Mouse (Mus musculus) heart, embryonic 14.5 days (tissue): ENCODE measurements at regions not wholly inside any gene's neighbourhood (a gene's known extent, or its start where the extent isn't known, plus 50 kb on each side); places are given as distances from the start of the nearest gene placed in this dataset.

ENCODE experiments used
- ATAC-seq: fragments of 200-750 bp; cut with Nextera tagmentation; 2 replicates; pipeline ENCODE4 v1.8.0; 2017; ENCODE audit warnings: low read depth, moderate TSS enrichment; ENCODE audit not compliant: insufficient number of reproducible peaks, insufficient read depth, low FRiP score
- H3K27ac ChIP-seq, 2 experiments: fragments of 200-500 bp in 1 of 2; fragments of 300-500 bp in 1 of 2; sonication (generic) in 1 of 2; replicated peaks in 1 of 2; 2 replicates each; pipeline ENCODE4 v1.5.1; 2012 to 2014; ENCODE audit warnings: low read depth in 2 of 2, low read length in 2 of 2, control low read depth in 1 of 2, mild to moderate bottlenecking in 1 of 2, mixed read lengths in 1 of 2; ENCODE audit not compliant: control insufficient read depth in 1 of 2, insufficient read depth in 1 of 2
- H3K27me3 ChIP-seq: fragments of 300-500 bp; sonication (generic); 2 replicates; pipeline ENCODE4 v1.6.1; 2014; ENCODE audit warnings: mild to moderate bottlenecking, low read length, control low read depth; ENCODE audit not compliant: control insufficient read depth, insufficient read depth
- H3K36me3 ChIP-seq: fragments of 300-500 bp; sonication (generic); 2 replicates; pipeline ENCODE4 v1.6.1; 2014; ENCODE audit warnings: mild to moderate bottlenecking, control low read depth, low read length, mixed read lengths; ENCODE audit not compliant: control insufficient read depth, insufficient read depth
- H3K4me1 ChIP-seq, 2 experiments: fragments of 200-500 bp in 1 of 2; fragments of 300-500 bp in 1 of 2; sonication (generic) in 1 of 2; 2 replicates each; pipeline ENCODE4 v1.6.1; 2012 to 2014; ENCODE audit warnings: low read length in 2 of 2, control low read depth in 1 of 2, mixed read lengths in 1 of 2; ENCODE audit not compliant: control insufficient read depth in 2 of 2, insufficient read depth in 2 of 2
- H3K4me2 ChIP-seq: fragments of 300-500 bp; sonication (generic); 2 replicates; pipeline ENCODE4 v1.6.1; 2014; ENCODE audit warnings: mild to moderate bottlenecking, low read length
- H3K4me3 ChIP-seq, 2 experiments: fragments of 200-500 bp in 1 of 2; fragments of 300-500 bp in 1 of 2; sonication (generic) in 1 of 2; 2 replicates each; pipeline ENCODE4 v1.5.1; 2012 to 2014; ENCODE audit warnings: low read length in 2 of 2, mild to moderate bottlenecking in 2 of 2, control low read depth in 1 of 2, low read depth in 1 of 2, moderate library complexity in 1 of 2; ENCODE audit not compliant: control insufficient read depth in 1 of 2, insufficient read depth in 1 of 2
- H3K9ac ChIP-seq: fragments of 300-500 bp; sonication (generic); 2 replicates; pipeline ENCODE4 v1.6.1; 2014; ENCODE audit warnings: mild to moderate bottlenecking, low read length
- H3K9me3 ChIP-seq: fragments of 300-500 bp; sonication (generic); 2 replicates; pipeline ENCODE4 v1.6.1; 2016; ENCODE audit warnings: low read length, control low read depth; ENCODE audit not compliant: control insufficient read depth
- WGBS: fragments of 180-500 bp; shearing (Covaris S2); extraction: QIAGEN DNeasy Blood & Tissue Kit; methylation state at CpG from one replicate; pipeline ENCODE4 v1.1.7; 2014; 5-methylcytosine and 5-hydroxymethylcytosine counted together

GRCm38 (mm10) chr13:59880055-59880454 is 57.1 kb upstream of the Tut7 start:
- H3K9me3 ChIP-seq: no peaks in the 10 kb centered on the region
- no peak for ATAC-seq
- no peaks in the 10 kb centered on the region for H3K4me1 ChIP-seq
- H3K4me3 ChIP-seq: no peak overlapping the region
- H3K9ac ChIP-seq: no peak overlapping the region
- 88% methylated on average over 3 of the region's 3 CpGs for WGBS
- no peaks in the 10 kb centered on the region for H3K27me3 ChIP-seq
- no peaks in the 10 kb centered on the region for H3K36me3 ChIP-seq
- H3K27ac ChIP-seq: no peak overlapping the region
- no peak overlapping the region for H3K4me2 ChIP-seq

- no peak overlapping the region for H3K4me2 ChIP-seq
- H3K9ac ChIP-seq: no peak overlapping the region
- WGBS: 35% methylated on average over 2 of the region's 2 CpGs
- no peaks in the 10 kb centered on the region for H3K27me3 ChIP-seq
- no peak overlapping the region for H3K4me3 ChIP-seq
- ATAC-seq: no peak
- no peaks in the 10 kb centered on the region for H3K36me3 ChIP-seq
- H3K4me1 ChIP-seq: no peaks in the 10 kb centered on the region
- H3K27ac ChIP-seq: no peak overlapping the region
- no peaks in the 10 kb centered on the region for H3K9me3 ChIP-seq
These were observed 52.7 kb upstream of the Tut7 start for GRCm38 (mm10) chr13:59875637-59876036.

DNA sequence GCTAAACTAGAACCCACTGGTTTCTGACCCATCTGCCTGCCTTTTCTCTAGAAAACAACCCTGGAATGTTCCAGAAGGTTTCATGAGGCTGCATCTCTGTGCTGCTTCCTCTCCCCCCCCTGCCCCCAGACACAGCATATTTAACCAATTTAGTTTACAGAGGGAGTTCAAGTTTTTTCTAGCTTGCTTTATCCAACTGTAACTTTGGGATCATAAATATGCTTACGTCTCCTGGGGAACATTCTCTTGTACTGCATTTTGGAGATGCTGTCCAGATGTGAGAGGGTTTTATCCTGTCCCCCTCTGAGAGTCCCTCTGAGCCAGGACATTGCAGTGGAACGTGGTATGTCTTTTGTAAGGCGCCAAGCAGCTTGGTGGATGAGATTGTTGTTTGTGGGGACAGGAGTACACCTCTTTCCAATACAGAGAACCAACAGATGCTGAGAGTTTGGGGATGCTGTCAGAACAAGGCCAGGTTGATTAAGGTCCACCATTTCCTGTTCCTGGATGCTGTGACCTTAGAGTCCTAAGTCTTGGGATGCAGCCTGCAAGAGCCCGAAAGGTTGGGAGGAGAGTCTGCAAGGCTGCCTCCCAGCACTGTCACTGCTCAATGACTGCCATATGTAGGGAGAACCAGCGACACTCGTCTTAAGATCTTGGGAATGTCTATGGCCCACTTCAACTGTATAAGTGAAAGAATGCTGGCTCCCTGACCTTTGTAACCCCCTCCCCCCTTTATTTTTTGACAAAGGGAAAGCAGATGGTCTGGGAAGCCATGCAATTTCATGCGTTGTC is 51.4 kb upstream of the Tut7 start:
- H3K27ac ChIP-seq: no peak overlapping the region
- no peaks in the 10 kb centered on the region for H3K9me3 ChIP-seq
- no peaks in the 10 kb centered on the region for H3K4me1 ChIP-seq
- 68% methylated on average over 7 of the region's 7 CpGs for WGBS
- H3K36me3 ChIP-seq: no peaks in the 10 kb centered on the region
- no peak overlapping the region for H3K9ac ChIP-seq
- no peak overlapping the region for H3K4me3 ChIP-seq
- no peak overlapping the region for H3K4me2 ChIP-seq
- H3K27me3 ChIP-seq: no peaks in the 10 kb centered on the region
- ATAC-seq: no peak
